Mouse (Mus musculus) granulocyte monocyte progenitor cell, adult 5-6 weeks (primary cell): Measurements from ENCODE around the gene Rapgef5. TPM values are rescaled to one million over a fixed set of nuclear protein-coding genes. Genes with fewer than 3 reads are reported as not detected.

ENCODE experiments used
- ATAC-seq: replicated peaks from 2 replicates; pipeline ENCODE4 v1.8.0; 2016; ENCODE audit warnings: mild to moderate bottlenecking, moderate TSS enrichment, inconsistent platforms; ENCODE audit not compliant: poor library complexity, severe bottlenecking
- total RNA-seq, 2 experiments: library from RNA; stranded (forward) in 1 of 2; stranded (reverse) in 1 of 2; fragments of 200-712, 200-1000 nt in 1 of 2; fragments of >200 nt in 1 of 2; fragmentation: Nextera tagmentation in 1 of 2; gene quantifications; 2 replicates each; pipeline ENCODE4 v1.2.3; 2014 to 2017

Rapgef5 gene
- total RNA-seq, 2 experiments from 2014 or later = 4.7 to 7.5 TPM

GRCm38 (mm10) chr12:117702928-117703327 lies 186.6 kb downstream of the Rapgef5 start:
- ATAC-seq = no peak

DNA sequence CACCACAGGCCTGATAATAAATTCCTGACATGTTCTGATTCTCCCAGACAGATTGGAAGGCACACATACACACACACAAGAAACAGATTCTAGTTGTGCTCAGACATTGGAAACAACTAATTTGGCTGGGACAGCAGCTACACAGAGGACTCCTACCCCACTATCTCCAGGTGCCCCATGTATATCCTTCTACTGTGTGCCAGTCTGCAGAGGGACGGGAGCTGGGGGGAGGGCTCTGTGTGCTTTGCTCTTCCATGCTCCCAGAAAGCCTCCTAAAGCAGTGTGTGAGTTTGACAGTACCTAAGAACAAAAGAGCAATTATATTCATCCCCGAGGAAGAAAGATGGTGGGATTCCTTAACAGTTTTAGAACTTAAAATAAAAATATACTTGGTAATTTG lies 187.1 kb downstream of the Rapgef5 start:
- no peak for ATAC-seq

GRCm38 (mm10) chr12:117705308-117705707 lies 189.0 kb downstream of the Rapgef5 start:
- ATAC-seq = no peak

- ATAC-seq = no peak
These were observed 193.0 kb downstream of the Rapgef5 start for GRCm38 (mm10) chr12:117709280-117709679.

GRCm38 (mm10) chr12:117712474-117712873 lies 196.2 kb downstream of the Rapgef5 start:
- ATAC-seq = no peak

DNA sequence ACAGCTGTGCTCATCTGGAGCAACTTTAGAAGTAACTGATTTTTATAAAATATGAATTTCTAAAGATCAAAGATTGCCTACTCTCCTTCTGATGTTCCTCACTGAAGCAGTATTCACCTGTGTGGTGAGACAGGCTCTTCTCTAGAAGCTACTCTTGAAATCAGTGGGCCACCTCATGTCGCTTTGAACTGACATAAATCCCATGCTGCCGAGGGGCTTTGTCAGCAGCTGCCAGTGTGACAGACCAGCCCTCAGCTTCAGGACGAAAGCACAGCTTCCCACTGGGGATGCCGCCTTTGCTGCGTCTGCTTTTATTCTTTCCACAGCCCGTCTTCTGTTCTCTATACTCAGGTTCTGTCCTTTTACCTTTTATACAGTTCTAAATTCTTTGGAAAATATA lies 197.3 kb downstream of the Rapgef5 start:
- no peak for ATAC-seq

DNA sequence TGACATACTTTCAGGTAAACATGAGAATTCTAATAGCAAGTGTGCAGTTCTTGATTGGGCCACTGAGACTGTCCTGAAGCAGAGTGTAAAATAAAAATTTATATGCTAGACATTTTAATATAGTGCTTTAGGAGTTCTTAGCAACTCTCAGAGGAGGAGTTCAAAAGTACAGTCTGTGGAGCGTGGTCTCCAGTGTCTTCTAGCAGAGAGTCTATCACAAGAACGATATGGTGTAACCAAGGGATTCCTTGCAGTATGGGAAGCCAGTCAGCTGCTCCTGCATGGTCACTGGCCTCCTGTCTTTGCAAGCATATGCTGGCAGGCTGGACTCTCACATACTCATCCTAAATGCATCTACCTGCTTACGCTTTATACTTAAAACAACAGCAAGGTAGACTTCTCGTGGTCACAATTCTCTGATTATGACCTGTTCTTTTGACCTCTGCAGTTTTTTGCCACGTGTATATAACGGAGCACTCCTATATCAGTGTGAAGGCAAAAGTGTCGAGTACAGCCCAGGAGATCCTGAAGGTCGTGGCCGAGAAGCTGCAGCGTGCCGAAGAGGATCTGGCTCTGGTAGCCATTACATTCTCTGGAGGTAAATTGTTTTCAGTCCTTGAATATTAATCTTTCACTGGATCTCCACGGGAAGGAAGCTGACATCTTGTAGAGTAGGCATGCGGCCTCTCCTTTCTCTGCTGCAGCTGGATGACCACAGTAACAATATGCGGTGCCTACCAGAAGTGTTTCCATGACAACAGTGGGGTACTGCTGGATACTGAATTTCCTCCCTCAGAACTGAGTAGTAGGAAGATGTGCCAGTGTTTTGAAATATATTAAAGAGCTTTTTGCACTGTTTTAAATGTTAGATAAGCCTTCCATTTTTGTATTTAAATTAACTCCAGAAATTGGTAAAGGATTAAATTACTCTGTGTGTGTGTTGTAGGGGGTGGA lies 204.8 kb downstream of the Rapgef5 start:
- ATAC-seq = peak; percentile 69

DNA sequence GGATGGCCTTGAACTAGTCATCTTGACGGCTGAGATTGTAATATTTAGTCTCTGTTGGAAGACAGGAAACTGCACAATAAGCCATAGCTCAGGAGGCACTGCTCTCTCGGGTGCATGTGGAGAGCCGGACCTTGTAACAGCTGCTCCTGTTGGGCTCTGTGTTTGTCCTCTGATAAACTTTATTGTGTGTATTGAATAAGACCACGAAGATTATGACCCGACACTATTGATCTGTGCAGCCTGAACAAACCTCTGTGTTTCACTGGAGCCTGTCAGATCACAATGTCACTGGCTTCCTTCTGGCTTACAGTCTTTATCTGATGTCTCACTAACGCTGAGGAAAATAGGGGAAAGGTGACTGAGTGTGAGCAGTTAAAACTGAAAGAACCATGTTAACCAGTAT lies 205.5 kb downstream of the Rapgef5 start:
- ATAC-seq = no peak

GRCm38 (mm10) chr12:117725011-117725410 lies 208.7 kb downstream of the Rapgef5 start:
- ATAC-seq = no peak

GRCm38 (mm10) chr12:117727481-117728177 lies 211.3 kb downstream of the Rapgef5 start:
- ATAC-seq = 0 out of 2 replicates have a peak, but pooled peaks have one; percentile 28

GRCm38 (mm10) chr12:117728178-117728611 lies 211.9 kb downstream of the Rapgef5 start:
- ATAC-seq = peak; percentile 73

- ATAC-seq = no peak
These were observed 217.3 kb downstream of the Rapgef5 start for GRCm38 (mm10) chr12:117733611-117734010.

DNA sequence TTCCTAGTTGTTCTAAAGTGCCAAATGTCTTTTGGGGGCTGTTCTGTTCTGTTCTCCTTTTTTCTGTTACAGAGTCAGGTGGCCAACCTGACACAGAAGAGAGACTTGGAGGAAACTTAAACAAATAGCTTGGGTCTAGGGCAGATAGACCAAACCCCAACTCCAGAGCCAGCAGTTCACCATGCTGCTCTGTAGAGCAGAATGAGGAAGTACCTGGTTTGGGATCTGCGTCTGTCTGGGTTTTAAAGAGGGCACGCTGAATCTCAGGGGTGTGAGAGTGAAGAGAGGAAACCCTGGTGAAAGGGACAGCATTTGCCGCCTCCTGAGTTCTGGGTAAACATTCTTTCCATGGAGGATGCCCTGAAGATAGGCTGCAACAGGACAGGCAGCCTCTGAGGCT lies 219.9 kb downstream of the Rapgef5 start:
- peak; percentile 89 for ATAC-seq

GRCm38 (mm10) chr12:117736928-117737327 lies 220.6 kb downstream of the Rapgef5 start:
- ATAC-seq = no peak

- ATAC-seq = no peak
These were observed 221.2 kb downstream of the Rapgef5 start for GRCm38 (mm10) chr12:117737332-117738031.

DNA sequence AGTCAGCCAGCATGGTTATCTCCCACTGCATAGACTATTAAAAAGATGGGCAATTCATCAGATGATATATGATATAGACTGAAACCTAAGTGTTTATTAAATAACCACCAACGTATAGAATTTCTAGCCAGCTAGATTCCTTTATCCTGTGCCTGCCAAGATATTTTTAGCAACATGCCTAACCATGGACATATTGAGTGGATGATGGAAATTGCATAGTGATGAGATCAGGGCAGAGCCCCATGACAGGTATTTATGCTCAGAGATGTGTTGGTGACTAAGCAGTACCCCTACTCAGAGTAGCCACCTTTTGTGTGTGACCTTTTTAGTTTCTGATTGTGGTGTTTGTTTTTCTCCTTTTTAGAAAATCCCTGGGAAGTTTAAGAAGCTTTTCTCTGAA lies 226.2 kb downstream of the Rapgef5 start:
- ATAC-seq = no peak

- no peak; the same call in 1 of the 2 replicates for ATAC-seq
These were observed 228.6 kb downstream of the Rapgef5 start for GRCm38 (mm10) chr12:117744580-117745483.

GRCm38 (mm10) chr12:117746611-117747010 lies 230.3 kb downstream of the Rapgef5 start:
- no peak for ATAC-seq

DNA sequence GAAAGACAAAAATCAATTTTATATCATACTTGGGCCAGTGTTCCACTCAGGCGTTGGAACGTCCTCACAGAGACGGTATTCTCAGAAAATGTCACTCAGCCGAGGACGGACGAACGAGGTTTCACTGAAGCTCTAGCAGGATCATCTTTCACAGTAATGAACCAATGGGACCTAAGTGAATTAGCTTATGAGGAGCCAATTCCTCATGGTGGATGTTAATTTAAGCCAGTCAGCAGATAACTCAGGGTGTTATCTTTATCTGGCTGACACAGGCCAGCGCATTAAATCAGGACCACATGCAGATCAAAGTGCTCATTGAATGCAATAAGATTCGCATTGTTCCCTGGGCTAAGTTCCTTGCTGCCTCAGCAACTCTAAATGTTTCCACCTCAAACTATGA lies 234.8 kb downstream of the Rapgef5 start:
- no peak for ATAC-seq
